7 mouse cellular contexts compared by ENCODE assay signal in the genomic region with DNA sequence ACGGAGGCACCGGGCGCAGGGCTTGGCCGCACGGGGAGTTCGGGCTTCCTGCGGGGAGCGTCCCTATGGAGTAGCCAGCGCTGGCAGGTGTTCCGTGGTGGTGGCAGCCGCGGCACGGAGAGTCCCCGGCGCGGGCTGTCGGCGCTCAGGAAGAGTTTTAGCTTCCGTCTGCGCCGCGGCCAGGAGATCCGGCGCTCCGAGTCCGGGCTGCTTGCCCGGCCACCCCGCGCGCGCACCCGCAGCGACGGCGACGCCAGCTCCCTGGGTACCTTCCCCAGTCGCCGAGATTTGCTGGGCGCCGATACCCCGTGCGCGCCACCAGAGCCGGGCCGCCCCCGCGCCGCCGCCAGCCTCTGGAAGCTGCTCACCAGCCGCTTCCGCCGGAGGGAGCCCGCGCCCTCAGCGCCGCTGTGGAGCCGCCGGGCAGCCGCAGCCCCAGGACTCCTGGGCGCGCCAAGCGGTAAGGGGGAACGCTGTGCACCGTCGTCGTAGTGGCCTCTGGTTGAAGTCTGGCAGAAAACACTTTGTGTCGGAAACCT. TPM values are rescaled to one million over a fixed set of nuclear protein-coding genes. Genes with fewer than 3 reads are reported as not detected.
DNase-seq lines count a peak whose midpoint lies in the region; ATAC-seq lines count a peak whose summit lies in the region.

No protein-coding gene starts in this region.

- peak overlapping the region; percentile 61 for H3K4me2 ChIP-seq in forebrain, embryonic 14.5 days (ENCODE audit: low read length)
- H3K4me2 ChIP-seq in hindbrain, embryonic 13.5 days: peak overlapping the region; percentile 70
- peak overlapping the region; percentile 66 for H3K4me2 ChIP-seq in midbrain, embryonic 13.5 days (replicated peaks)
- H3K4me2 ChIP-seq in stomach, embryonic 14.5 days (replicated peaks; ENCODE audit: low read depth, low read length): peak overlapping the region; percentile 84

- peaks cover 9% of the 10 kb centered on the region for H3K4me1 ChIP-seq in forebrain, embryonic 14.5 days (ENCODE audit: control insufficient read depth, insufficient read depth, low read length)
- peaks cover 49% of the 10 kb centered on the region for H3K4me1 ChIP-seq in hindbrain, embryonic 13.5 days (replicated peaks)
- H3K4me1 ChIP-seq in midbrain, embryonic 13.5 days (replicated peaks): peaks cover 39% of the 10 kb centered on the region
- peaks cover 35% of the 10 kb centered on the region for H3K4me1 ChIP-seq in stomach, embryonic 14.5 days (ENCODE audit: control insufficient read depth, insufficient read depth, low read length)

- no peak overlapping the region for H3K27ac ChIP-seq in forebrain, embryonic 14.5 days (ENCODE audit: low read depth, low read length)
- no peak overlapping the region for H3K27ac ChIP-seq in hindbrain, embryonic 13.5 days
- no peak overlapping the region for H3K27ac ChIP-seq in midbrain, embryonic 13.5 days
- peak overlapping the region; percentile 44; the same call in 1 of the 2 replicates for H3K27ac ChIP-seq in stomach, embryonic 14.5 days (ENCODE audit: low read length)

- 3% methylated on average over 67 of the region's 67 CpGs for WGBS in forebrain, embryonic 14.5 days
- WGBS in hindbrain, embryonic 13.5 days: 3% methylated on average over 60 of the region's 67 CpGs
- WGBS in midbrain, embryonic 13.5 days: 2% methylated on average over 66 of the region's 67 CpGs
- 6% methylated on average over 64 of the region's 67 CpGs for WGBS in stomach, embryonic 14.5 days

- H3K4me3 ChIP-seq in forebrain, embryonic 14.5 days (ENCODE audit: low read depth, low read length): peak overlapping the region; percentile 31
- peak overlapping the region; percentile 40 for H3K4me3 ChIP-seq in hindbrain, embryonic 13.5 days
- peak overlapping the region; percentile 39 for H3K4me3 ChIP-seq in midbrain, embryonic 13.5 days (replicated peaks)
- H3K4me3 ChIP-seq in stomach, embryonic 14.5 days (ENCODE audit: low read depth, low read length): peak overlapping the region; percentile 50

- peaks cover 21% of the 10 kb centered on the region; the same call in 1 of the 2 replicates for H3K27me3 ChIP-seq in forebrain, embryonic 14.5 days (replicated peaks; ENCODE audit: control insufficient read depth, insufficient read depth, low read length)
- peaks cover 43% of the 10 kb centered on the region for H3K27me3 ChIP-seq in hindbrain, embryonic 13.5 days
- peaks cover 46% of the 10 kb centered on the region for H3K27me3 ChIP-seq in midbrain, embryonic 13.5 days
- no peaks in the 10 kb centered on the region for H3K27me3 ChIP-seq in stomach, embryonic 14.5 days (ENCODE audit: control insufficient read depth, insufficient read depth, low read length)

- no peaks in the 10 kb centered on the region for H3K9me3 ChIP-seq in forebrain, embryonic 14.5 days (replicated peaks; ENCODE audit: control insufficient read depth, low read length)
- no peaks in the 10 kb centered on the region for H3K9me3 ChIP-seq in hindbrain, embryonic 13.5 days
- H3K9me3 ChIP-seq in midbrain, embryonic 13.5 days: no peaks in the 10 kb centered on the region
- H3K9me3 ChIP-seq in stomach, embryonic 14.5 days (ENCODE audit: control insufficient read depth, low read depth, low read length): no peaks in the 10 kb centered on the region

- peak overlapping the region; percentile 54 for H3K9ac ChIP-seq in forebrain, embryonic 14.5 days (ENCODE audit: low read length)
- peak overlapping the region; percentile 72 for H3K9ac ChIP-seq in hindbrain, embryonic 13.5 days
- peak overlapping the region; percentile 64 for H3K9ac ChIP-seq in midbrain, embryonic 13.5 days (replicated peaks)
- H3K9ac ChIP-seq in stomach, embryonic 14.5 days (replicated peaks; ENCODE audit: low read depth, low read length): peak overlapping the region; percentile 43

- ATAC-seq in forebrain, embryonic 14.5 days: peak; percentile 45; the same call in 1 of the 2 replicates
- ATAC-seq in hindbrain, embryonic 13.5 days (ENCODE audit: low FRiP score): no peak; the same call in 1 of the 2 replicates
- peak; percentile 10 for ATAC-seq in midbrain, embryonic 13.5 days
- ATAC-seq in stomach, embryonic 14.5 days (ENCODE audit: insufficient number of reproducible peaks, insufficient read depth, low FRiP score, low read depth): no peak

- intact Hi-C loops in left cerebral cortex, postnatal 36 days (cut with DNase I): no loop called here

- peaks cover 36% of the 10 kb centered on the region for H3K36me3 ChIP-seq in forebrain, embryonic 14.5 days (ENCODE audit: control insufficient read depth, insufficient read depth, low read length)
- peaks cover 35% of the 10 kb centered on the region for H3K36me3 ChIP-seq in hindbrain, embryonic 13.5 days
- H3K36me3 ChIP-seq in midbrain, embryonic 13.5 days: peaks cover 34% of the 10 kb centered on the region
- peaks cover 33% of the 10 kb centered on the region for H3K36me3 ChIP-seq in stomach, embryonic 14.5 days (ENCODE audit: control insufficient read depth, insufficient read depth, low read length)

- DNase-seq in CD4-positive helper T cell, adult 2 months (ENCODE audit: low read depth, low spot score): peak; percentile 60
- peak; percentile 43 for DNase-seq in R1 (ENCODE audit: low read depth, low spot score)
- no peak for DNase-seq in forebrain, embryonic 14.5 days (ENCODE audit: low spot score)
- DNase-seq in left cerebral cortex, postnatal 36 days (ENCODE audit: low spot score in 2 of 2): peak; percentile 79 to 85

RNA-seq across cellular contexts. Expression of a gene that starts 22.8 kb away (rescaled TPM):
- polyA plus RNA-seq in forebrain, embryonic 14.5 days (2014; fragmentation: Nextera tagmentation; extraction: Ambion mirVana): 47.5 and 49.5 TPM in 2 replicates
- polyA plus RNA-seq in hindbrain, embryonic 13.5 days (2015; fragmentation: Nextera tagmentation; extraction: Ambion mirVana): 47.8 and 50.3 TPM in 2 replicates
- 100 to 1,000 TPM; 507 to 566 TPM for total RNA-seq in left cerebral cortex, postnatal 36 days (2021)
- 48.8 and 52.2 TPM in 2 replicates for polyA plus RNA-seq in midbrain, embryonic 13.5 days (2015; fragmentation: Nextera tagmentation; extraction: Ambion mirVana)
- 25.3 and 25.6 TPM in 2 replicates for polyA plus RNA-seq in stomach, embryonic 14.5 days (2014; fragmentation: Nextera tagmentation; extraction: Ambion mirVana)

RNA-seq across cellular contexts. Expression of a gene that starts 27.1 kb away (rescaled TPM):
- 45.5 and 47.5 TPM in 2 replicates for polyA plus RNA-seq in forebrain, embryonic 14.5 days (2014; fragmentation: Nextera tagmentation; extraction: Ambion mirVana)
- 51.9 and 57.4 TPM in 2 replicates for polyA plus RNA-seq in hindbrain, embryonic 13.5 days (2015; fragmentation: Nextera tagmentation; extraction: Ambion mirVana)
- 10 to 100 TPM; 24.8 to 32.5 TPM for total RNA-seq in left cerebral cortex, postnatal 36 days (2021)
- polyA plus RNA-seq in midbrain, embryonic 13.5 days (2015; fragmentation: Nextera tagmentation; extraction: Ambion mirVana): 46.5 and 49.6 TPM in 2 replicates
- 25.5 and 27.6 TPM in 2 replicates for polyA plus RNA-seq in stomach, embryonic 14.5 days (2014; fragmentation: Nextera tagmentation; extraction: Ambion mirVana)

RNA-seq across cellular contexts. Expression of a gene that starts 29.7 kb away (rescaled TPM):
- 89.3 and 94.3 TPM in 2 replicates for polyA plus RNA-seq in forebrain, embryonic 14.5 days (2014; fragmentation: Nextera tagmentation; extraction: Ambion mirVana)
- 88.1 and 96.1 TPM in 2 replicates for polyA plus RNA-seq in hindbrain, embryonic 13.5 days (2015; fragmentation: Nextera tagmentation; extraction: Ambion mirVana)
- total RNA-seq in left cerebral cortex, postnatal 36 days (2021): 100 to 1,000 TPM; 131 to 133 TPM
- polyA plus RNA-seq in midbrain, embryonic 13.5 days (2015; fragmentation: Nextera tagmentation; extraction: Ambion mirVana): 80.4 and 95.0 TPM in 2 replicates
- polyA plus RNA-seq in stomach, embryonic 14.5 days (2014; fragmentation: Nextera tagmentation; extraction: Ambion mirVana): 98.5 and 102 TPM in 2 replicates

RNA-seq across cellular contexts. Expression of a gene that starts 51.2 kb away (rescaled TPM):
- polyA plus RNA-seq in forebrain, embryonic 14.5 days (2014; fragmentation: Nextera tagmentation; extraction: Ambion mirVana): 11.5 and 14.6 TPM in 2 replicates
- polyA plus RNA-seq in hindbrain, embryonic 13.5 days (2015; fragmentation: Nextera tagmentation; extraction: Ambion mirVana): 22.5 and 28.5 TPM in 2 replicates
- 10 to 100 TPM; 36.5 to 38.6 TPM for total RNA-seq in left cerebral cortex, postnatal 36 days (2021)
- 20.1 and 25.4 TPM in 2 replicates for polyA plus RNA-seq in midbrain, embryonic 13.5 days (2015; fragmentation: Nextera tagmentation; extraction: Ambion mirVana)
- polyA plus RNA-seq in stomach, embryonic 14.5 days (2014; fragmentation: Nextera tagmentation; extraction: Ambion mirVana): 30.6 and 32.2 TPM in 2 replicates

RNA-seq across cellular contexts. Expression of a gene that starts 51.5 kb away (rescaled TPM):
- polyA plus RNA-seq in forebrain, embryonic 14.5 days (2014; fragmentation: Nextera tagmentation; extraction: Ambion mirVana): 106 and 113 TPM in 2 replicates
- polyA plus RNA-seq in hindbrain, embryonic 13.5 days (2015; fragmentation: Nextera tagmentation; extraction: Ambion mirVana): 104 and 106 TPM in 2 replicates
- total RNA-seq in left cerebral cortex, postnatal 36 days (2021): 100 to 1,000 TPM; 127 to 133 TPM
- polyA plus RNA-seq in midbrain, embryonic 13.5 days (2015; fragmentation: Nextera tagmentation; extraction: Ambion mirVana): 95.9 and 102 TPM in 2 replicates
- 46.4 and 47.7 TPM in 2 replicates for polyA plus RNA-seq in stomach, embryonic 14.5 days (2014; fragmentation: Nextera tagmentation; extraction: Ambion mirVana)

Comparison
In these comparisons a context has a peak if more than half of its experiments do, and no peak if none do; other contexts are left out.
1. ATAC-seq: peak in forebrain, embryonic 14.5 days (single experiment) and midbrain, embryonic 13.5 days (single experiment); none in hindbrain, embryonic 13.5 days (single experiment) and stomach, embryonic 14.5 days (single experiment).
2. Peak in every context shown above with its lines, with median percentiles within 50 percentile points of each other: H3K4me2 ChIP-seq, H3K4me3 ChIP-seq and H3K9ac ChIP-seq.